Mouse (Mus musculus) liver, postnatal 0 days (tissue): ENCODE data around the gene Fmnl3. TPM values are rescaled to one million over a fixed set of nuclear protein-coding genes. Genes with fewer than 3 reads are reported as not detected.

Experiments
- ATAC-seq: fragments of 200-750 bp; cut with Nextera tagmentation; 2 replicates; pipeline ENCODE4 v1.8.0; 2017; ENCODE audit warnings: mild to moderate bottlenecking, moderate library complexity
- DNase-seq: peaks from one replicate; pipeline ENCODE4 v3.0.0-alpha.2; 2016
- H3K27ac ChIP-seq: fragments of 300-500 bp; sonication (generic); 2 replicates; pipeline ENCODE4 v1.5.1; 2014; ENCODE audit warnings: antibody characterized with exemption, moderate library complexity, mild to moderate bottlenecking, low read depth
- H3K27me3 ChIP-seq: fragments of 300-500 bp; sonication (generic); 2 replicates; pipeline ENCODE4 v1.6.1; 2014; ENCODE audit warnings: low read length, control low read depth, mixed read lengths; ENCODE audit not compliant: insufficient read depth
- H3K36me3 ChIP-seq: fragments of 300-500 bp; sonication (generic); replicated peaks from 2 replicates; pipeline ENCODE4 v1.6.1; 2014; ENCODE audit warnings: mild to moderate bottlenecking, control low read depth, low read length, moderate library complexity, mixed read lengths; ENCODE audit not compliant: insufficient read depth
- H3K4me1 ChIP-seq: fragments of 300-500 bp; sonication (generic); 2 replicates; pipeline ENCODE4 v1.6.1; 2014; ENCODE audit warnings: antibody characterized with exemption, mild to moderate bottlenecking, control low read depth; ENCODE audit not compliant: insufficient read depth
- H3K4me2 ChIP-seq: fragments of 300-500 bp; sonication (generic); 2 replicates; pipeline ENCODE4 v1.6.1; 2014; ENCODE audit warnings: low read depth, mild to moderate bottlenecking, low read length, moderate library complexity, mixed read lengths
- H3K4me3 ChIP-seq: fragments of 300-500 bp; sonication (generic); 2 replicates; pipeline ENCODE4 v1.5.1; 2014; ENCODE audit warnings: low read depth, low read length
- H3K9ac ChIP-seq: fragments of 300-500 bp; sonication (generic); replicated peaks from 2 replicates; pipeline ENCODE4 v1.6.1; 2014; ENCODE audit warnings: mild to moderate bottlenecking, moderate library complexity
- H3K9me3 ChIP-seq: fragments of 300-500 bp; sonication (generic); 2 replicates; pipeline ENCODE4 v1.6.1; 2016; ENCODE audit warnings: mild to moderate bottlenecking, control low read depth, low read length, mixed read lengths
- CTCF ChIP-seq: sonication (generic); IDR thresholded peaks from 2 replicates; pipeline ENCODE4 v1.5.1; 2016; ENCODE audit warnings: antibody characterized with exemption, low read depth
- EP300 ChIP-seq: IDR thresholded peaks from 2 replicates; pipeline ENCODE4 v1.6.1; 2016; ENCODE audit warnings: antibody characterized with exemption, low read depth, mild to moderate bottlenecking
- WGBS: fragments of 180-500 bp; shearing (Covaris S2); extraction: QIAGEN DNeasy Blood & Tissue Kit; methylation state at CpG from one replicate; pipeline ENCODE4 v1.1.7; 2014; ENCODE audit not compliant: insufficient replicate concordance; 5-methylcytosine and 5-hydroxymethylcytosine counted together
- polyA plus RNA-seq: library from polyadenylated mRNA; unstranded; fragments of >200 nt; fragmentation: Nextera tagmentation; extraction: Ambion mirVana; gene quantifications from 2 replicates; pipeline ENCODE4 v1.2.1, GENCODE M21; 2015

The Fmnl3 gene
- polyA plus RNA-seq, 1 experiment from 2014 or later: 2.4 TPM

- DNase-seq: no peak
Observed at GRCm38 (mm10) chr15:99397622-99398021, 27.3 kb upstream of the Fmnl3 start.

GRCm38 (mm10) chr15:99396875-99397274 lies 26.6 kb upstream of the Fmnl3 start:
- Histone ChIP-seq H3K9me3 (no peaks in the 10 kb centered on the region), H3K27me3 (no peaks in the 10 kb centered on the region), H3K4me1 (peaks cover 45% of the 10 kb centered on the region), H3K27ac (peak overlapping the region; percentile 68), H3K9ac (peak overlapping the region; percentile 65), H3K4me3 (peak overlapping the region; percentile 51), H3K36me3 (peaks cover 15% of the 10 kb centered on the region), H3K4me2 (peak overlapping the region; percentile 78)
- peak; percentile 55 for DNase-seq
- TF ChIP-seq EP300 (0 out of 2 replicates have a peak, but pooled peaks have one; percentile 3), CTCF (no peak)
- no peak for ATAC-seq
- WGBS: 40% methylated on average over 4 of the region's 4 CpGs

More at GRCm38 (mm10) chr15:99397622-99398021, 27.3 kb upstream of the Fmnl3 start:
- Histone ChIP-seq H3K4me3 (no peak overlapping the region), H3K4me2 (peak overlapping the region; percentile 78; the same call in 1 of the 2 replicates), H3K27me3 (no peaks in the 10 kb centered on the region), H3K4me1 (peaks cover 39% of the 10 kb centered on the region), H3K27ac (peak overlapping the region; percentile 68), H3K9ac (no peak overlapping the region), H3K36me3 (peaks cover 22% of the 10 kb centered on the region), H3K9me3 (no peaks in the 10 kb centered on the region)
- WGBS: 93% methylated on average over 2 of the region's 2 CpGs
- no peak for TF ChIP-seq CTCF
- TF ChIP-seq EP300: no peak
- no peak for ATAC-seq

GRCm38 (mm10) chr15:99396462-99396861 lies 26.2 kb upstream of the Fmnl3 start:
- H3K4me1 ChIP-seq: peaks cover 49% of the 10 kb centered on the region

GRCm38 (mm10) chr15:99393386-99394252 lies 23.3 kb upstream of the Fmnl3 start:
- H3K4me1 ChIP-seq: peaks cover 48% of the 10 kb centered on the region
- WGBS: 2% methylated on average over 24 of the region's 24 CpGs
- H3K27me3 ChIP-seq: no peaks in the 10 kb centered on the region
- H3K27ac ChIP-seq: peak overlapping the region; percentile 100
- ATAC-seq: peak; percentile 71
- peak overlapping the region; percentile 94 for H3K4me3 ChIP-seq
- no peaks in the 10 kb centered on the region for H3K36me3 ChIP-seq
- peak overlapping the region; percentile 98 for H3K9ac ChIP-seq
- TF ChIP-seq EP300 (peak; percentile 60; the same call in 1 of the 2 replicates), CTCF (no peak)
- H3K9me3 ChIP-seq: no peaks in the 10 kb centered on the region
- H3K4me2 ChIP-seq: peak overlapping the region; percentile 70
- peak; percentile 84 for DNase-seq

More at GRCm38 (mm10) chr15:99396462-99396861, 26.2 kb upstream of the Fmnl3 start:
- WGBS: 28% methylated on average over 1 of the region's 1 CpGs
- Histone ChIP-seq H3K4me2 (peak overlapping the region; percentile 78), H3K36me3 (peaks cover 11% of the 10 kb centered on the region), H3K27ac (peak overlapping the region; percentile 68), H3K4me3 (peak overlapping the region; percentile 51), H3K27me3 (no peaks in the 10 kb centered on the region), H3K9ac (peak overlapping the region; percentile 65), H3K9me3 (no peaks in the 10 kb centered on the region)
- no peak for ATAC-seq
- DNase-seq: no peak
- no peak for TF ChIP-seq CTCF
- 0 out of 2 replicates have a peak, but pooled peaks have one; percentile 9 for TF ChIP-seq EP300

- WGBS: under 1% methylated on average over 49 of the region's 51 CpGs
- H3K4me2 ChIP-seq: peak within 1 kb of the TSS; percentile 72
- no peaks in the 10 kb centered on the region for H3K36me3 ChIP-seq
- peak; percentile 99 for DNase-seq
- H3K9me3 ChIP-seq: no peaks in the 10 kb centered on the region
- no peaks in the 10 kb centered on the region for H3K27me3 ChIP-seq
- peak within 1 kb of the TSS; percentile 98 for H3K9ac ChIP-seq
- H3K4me3 ChIP-seq: peak within 1 kb of the TSS; percentile 94
- H3K4me1 ChIP-seq: peaks cover 47% of the 10 kb centered on the region
- TF ChIP-seq EP300 (peak; percentile 21), CTCF (peak; percentile 18; the same call in 1 of the 2 replicates)
- ATAC-seq: peak; percentile 89
- H3K27ac ChIP-seq: peak within 1 kb of the TSS; percentile 100
Observed at GRCm38 (mm10) chr15:99392486-99393385, 22.5 kb upstream of the Fmnl3 start, which contains the start of gene Tmbim6. Tmbim6 (plus strand) TSS chr15:99392882.
